Mouse (Mus musculus) urinary bladder, postnatal 0 days (tissue): ENCODE data around the gene Dyrk4. TPM values are rescaled to one million over a fixed set of nuclear protein-coding genes. Genes with fewer than 3 reads are reported as not detected.

Experiments used
- polyA plus RNA-seq: library from polyadenylated mRNA; unstranded; fragments of >200 nt; fragmentation: Nextera tagmentation; extraction: Ambion mirVana; gene quantifications from 2 replicates; pipeline ENCODE4 v1.2.1, GENCODE M21; 2015

The Dyrk4 gene
- polyA plus RNA-seq: not detected in 2 replicates

GRCm38 (mm10) chr6:126921111-126921881 lies at the start of gene Dyrk4:
Gene Dyrk4 (minus strand): TSS chr6:126921839.

GRCm38 (mm10) chr6:126939487-126940171 lies 18.0 kb upstream of the Dyrk4 start, which contains the start of the genes Rad51ap1 and D6Wsu163e:
Gene Rad51ap1 (minus strand): TSS chr6:126939587.
Gene D6Wsu163e (plus strand): TSS chr6:126939962.

GRCm38 (mm10) chr6:126852881-126853280 lies 68.8 kb downstream of the Dyrk4 start, which contains the start of gene Akap3:
Gene Akap3 (plus strand): TSS chr6:126853098.

GRCm38 (mm10) chr6:126848712-126849704 lies 72.6 kb downstream of the Dyrk4 start, which contains the start of gene Ndufa9:
Gene Ndufa9 (minus strand): TSS chr6:126849136.

Other genes with a start within 250 kb of the Dyrk4 start
- 0.77 and 0.94 TPM in 2 replicates for gene Kcna6, start 181.2 kb downstream of the Dyrk4 start, polyA plus RNA-seq
- gene Ndufa9, start 72.7 kb downstream of the Dyrk4 start, polyA plus RNA-seq: 186 and 208 TPM in 2 replicates
- not detected in 2 replicates for gene Akap3, start 68.7 kb downstream of the Dyrk4 start, polyA plus RNA-seq
- 11.0 and 14.4 TPM in 2 replicates for gene Rad51ap1, start 17.7 kb upstream of the Dyrk4 start, polyA plus RNA-seq
- 14.1 and 14.4 TPM in 2 replicates for gene D6Wsu163e, start 18.1 kb upstream of the Dyrk4 start, polyA plus RNA-seq
- gene Fgf6, start 93.7 kb upstream of the Dyrk4 start, polyA plus RNA-seq: not detected in 2 replicates
- not detected in 2 replicates for gene Fgf23, start 151.1 kb upstream of the Dyrk4 start, polyA plus RNA-seq
- 3.1 and 5.1 TPM in 2 replicates for gene Tigar, start 187.7 kb upstream of the Dyrk4 start, polyA plus RNA-seq
- 557 and 654 TPM in 2 replicates for gene Ccnd2, start 230.4 kb upstream of the Dyrk4 start, polyA plus RNA-seq